Mouse (Mus musculus) MEL (cell line): ENCODE results near the gene Iqschfp.

Experiments
- GATA1 ChIP-seq: IDR thresholded peaks from 2 replicates; pipeline ENCODE4 v1.6.1; 2011; ENCODE audit warnings: low read depth, low read length, improper control_type of control experiment
- POLR2A ChIP-seq, 2 experiments: IDR thresholded peaks; 2 replicates each; pipeline ENCODE4 v1.6.1; 2011 to 2012; ENCODE audit warnings: low read length in 2 of 2, mild to moderate bottlenecking in 2 of 2, control low read depth in 1 of 2, improper control_type of control experiment in 1 of 2, low read depth in 1 of 2, moderate library complexity in 1 of 2; ENCODE audit not compliant: control insufficient read depth in 1 of 2, insufficient read depth in 1 of 2, poor library complexity in 1 of 2
- POLR2AphosphoS2 ChIP-seq: IDR thresholded peaks from 2 replicates; pipeline ENCODE4 v1.6.1; 2011; ENCODE audit warnings: low read length, improper control_type of control experiment

- TF ChIP-seq POLR2A (IDR thresholded peaks at IDR 0.05; ENCODE audit: control insufficient read depth in 1 of 2, insufficient read depth in 1 of 2, low read depth in 1 of 2, low read length in 2 of 2, poor library complexity in 1 of 2): no peak
- no peak for TF ChIP-seq GATA1
- TF ChIP-seq POLR2AphosphoS2: no peak
These were observed 596.3 kb downstream of the Iqschfp start for GRCm38 (mm10) chr3:68488316-68488715.
